Mouse (Mus musculus) A20 (cell line): ENCODE measurements around the gene Clec4d.
"Not testable (repeated sequence)": the region's sequence is repeated elsewhere in the genome, so short reads cannot be mapped to it uniquely, and the experiment has no call there.

Experiments used
- DNase-seq: peaks from one replicate; pipeline ENCODE4 v3.0.0-alpha.2; 2011; ENCODE audit warnings: low read depth, low spot score

Clec4d gene

GRCm38 (mm10) chr6:123261555-123262161 is at the start of gene Clec4d:
TSS of gene Clec4d (plus strand) at chr6:123262111.
- no peak for DNase-seq

- DNase-seq: no peak
Observed at GRCm38 (mm10) chr6:123227519-123228166, 34.3 kb upstream of the Clec4d start.

- DNase-seq: no peak
Observed at GRCm38 (mm10) chr6:123229644-123230043, 32.3 kb upstream of the Clec4d start, which contains the start of gene Clec4n. TSS of gene Clec4n (plus strand) at chr6:123229843.

GRCm38 (mm10) chr6:123231149-123231548 is 30.8 kb upstream of the Clec4d start:
- no peak for DNase-seq

GRCm38 (mm10) chr6:123237582-123237981 is 24.3 kb upstream of the Clec4d start:
- no peak for DNase-seq

- DNase-seq: no peak
Observed at GRCm38 (mm10) chr6:123244201-123244600, 17.7 kb upstream of the Clec4d start.

GRCm38 (mm10) chr6:123248862-123249261 is 13.0 kb upstream of the Clec4d start:
- not testable (repeated sequence) for DNase-seq

GRCm38 (mm10) chr6:123252735-123253134 is 9.2 kb upstream of the Clec4d start:
- no peak for DNase-seq

GRCm38 (mm10) chr6:123258946-123259345 is 3.0 kb upstream of the Clec4d start:
- DNase-seq: no peak

- DNase-seq: no peak
Observed at GRCm38 (mm10) chr6:123259889-123260603, 1.9 kb upstream of the Clec4d start.

- DNase-seq: no peak
Observed at GRCm38 (mm10) chr6:123260868-123261267, 1.0 kb upstream of the Clec4d start.

GRCm38 (mm10) chr6:123264194-123264593 is 2.3 kb downstream of the Clec4d start:
- no peak for DNase-seq

GRCm38 (mm10) chr6:123265809-123266208 is 3.9 kb downstream of the Clec4d start:
- DNase-seq: no peak

GRCm38 (mm10) chr6:123266945-123267344 is 5.0 kb downstream of the Clec4d start:
- DNase-seq: no peak

- DNase-seq: no peak
Observed at GRCm38 (mm10) chr6:123279443-123279842, 17.5 kb downstream of the Clec4d start.

- DNase-seq: no peak
Observed at GRCm38 (mm10) chr6:123286311-123286710, 24.4 kb downstream of the Clec4d start.

- DNase-seq: no peak
Observed at GRCm38 (mm10) chr6:123288931-123289330, 27.0 kb downstream of the Clec4d start.

- no peak for DNase-seq
Observed at GRCm38 (mm10) chr6:123289753-123290152, 27.8 kb downstream of the Clec4d start, which contains the start of gene Clec4e. TSS of gene Clec4e (minus strand) at chr6:123289870.

GRCm38 (mm10) chr6:123292751-123293400 is 31.0 kb downstream of the Clec4d start:
- no peak for DNase-seq

GRCm38 (mm10) chr6:123293509-123293908 is 31.6 kb downstream of the Clec4d start:
- DNase-seq: not testable (repeated sequence)

- DNase-seq: no peak
Observed at GRCm38 (mm10) chr6:123296687-123297086, 34.8 kb downstream of the Clec4d start.

GRCm38 (mm10) chr6:123306315-123306714 is 44.4 kb downstream of the Clec4d start:
- DNase-seq: not testable (repeated sequence)
